Mouse (Mus musculus) liver, embryonic 12.5 days (tissue): ENCODE measurements at regions not wholly inside any gene's neighbourhood (a gene's known extent, or its start where the extent isn't known, plus 50 kb on each side); places are given as distances from the start of the nearest gene placed in this dataset.
A peak's percentile ranks its signal among the peaks of the same experiment; 100 is the strongest.
"Not testable (repeated sequence)": the region's sequence is repeated elsewhere in the genome, so short reads cannot be mapped to it uniquely, and the experiment has no call there.

Experiments
- ATAC-seq: fragments of 200-750 bp; cut with Nextera tagmentation; 2 replicates; pipeline ENCODE4 v1.8.0; 2017; ENCODE audit warnings: moderate number of reproducible peaks, mild to moderate bottlenecking, moderate library complexity
- H3K27ac ChIP-seq: fragments of 300-500 bp; sonication (generic); 2 replicates; pipeline ENCODE4 v1.5.1; 2016; ENCODE audit warnings: mild to moderate bottlenecking
- H3K27me3 ChIP-seq: fragments of 300-500 bp; sonication (generic); replicated peaks from 2 replicates; pipeline ENCODE4 v1.6.1; 2016; ENCODE audit warnings: mild to moderate bottlenecking, moderate library complexity
- H3K36me3 ChIP-seq: fragments of 300-500 bp; sonication (generic); 2 replicates; pipeline ENCODE4 v1.6.1; 2016; ENCODE audit warnings: mild to moderate bottlenecking, moderate library complexity
- H3K4me1 ChIP-seq: fragments of 300-500 bp; sonication (generic); 2 replicates; pipeline ENCODE4 v1.6.1; 2016
- H3K4me2 ChIP-seq: fragments of 300-500 bp; sonication (generic); 2 replicates; pipeline ENCODE4 v1.6.1; 2016; ENCODE audit warnings: mild to moderate bottlenecking, moderate library complexity
- H3K4me3 ChIP-seq: fragments of 300-500 bp; sonication (generic); 2 replicates; pipeline ENCODE4 v1.5.1; 2016; ENCODE audit warnings: mild to moderate bottlenecking, moderate library complexity
- H3K9ac ChIP-seq: fragments of 300-500 bp; sonication (generic); 2 replicates; pipeline ENCODE4 v1.6.1; 2016; ENCODE audit warnings: mild to moderate bottlenecking, moderate library complexity
- H3K9me3 ChIP-seq: fragments of 300-500 bp; sonication (generic); replicated peaks from 2 replicates; pipeline ENCODE4 v1.6.1; 2016; ENCODE audit warnings: mild to moderate bottlenecking, moderate library complexity
- WGBS: fragments of 180-500 bp; shearing (Covaris S2); methylation state at CpG from one replicate; pipeline ENCODE4 v1.1.7; 2016; ENCODE audit not compliant: insufficient replicate concordance; 5-methylcytosine and 5-hydroxymethylcytosine counted together

GRCm38 (mm10) chr14:27562564-27562963 is 54.3 kb upstream of the Ccdc66 start:
- H3K9me3 ChIP-seq, H3K36me3 ChIP-seq, H3K27me3 ChIP-seq, H3K4me1 ChIP-seq, ATAC-seq, H3K27ac ChIP-seq, H3K9ac ChIP-seq: not testable (repeated sequence)
- Histone ChIP-seq H3K4me3 (peak overlapping the region; percentile 13), H3K4me2 (peak overlapping the region; percentile 28)
- 41% methylated on average over 11 of the region's 11 CpGs for WGBS

GRCm38 (mm10) chr14:27561974-27562373 is 53.7 kb upstream of the Ccdc66 start:
- not testable (repeated sequence) for H3K27me3 ChIP-seq, H3K27ac ChIP-seq, H3K4me3 ChIP-seq, H3K36me3 ChIP-seq, H3K9ac ChIP-seq, ATAC-seq, H3K4me1 ChIP-seq, H3K9me3 ChIP-seq
- WGBS, result 76% methylated on average over 9 of the region's 9 CpGs
- peak overlapping the region; percentile 28; the same call in 1 of the 2 replicates for H3K4me2 ChIP-seq

- no peak overlapping the region for H3K27ac ChIP-seq
- no peak for ATAC-seq
- no peak overlapping the region for H3K4me2 ChIP-seq
- no peaks in the 10 kb centered on the region for H3K4me1 ChIP-seq
- no peaks in the 10 kb centered on the region for H3K36me3 ChIP-seq
- WGBS, result 47% methylated on average over 4 of the region's 4 CpGs
- H3K27me3 ChIP-seq, result no peaks in the 10 kb centered on the region
- H3K4me3 ChIP-seq, result no peak overlapping the region
- H3K9me3 ChIP-seq, result peaks cover 9% of the 10 kb centered on the region
- no peak overlapping the region for H3K9ac ChIP-seq
These were observed 52.2 kb upstream of the Ccdc66 start for GRCm38 (mm10) chr14:27560434-27560833.

GRCm38 (mm10) chr14:27558794-27559491 is 50.7 kb upstream of the Ccdc66 start:
- H3K36me3 ChIP-seq, result no peaks in the 10 kb centered on the region
- no peaks in the 10 kb centered on the region for H3K4me1 ChIP-seq
- no peak overlapping the region for H3K9ac ChIP-seq
- 39% methylated on average over 3 of the region's 3 CpGs for WGBS
- H3K4me2 ChIP-seq, result no peak overlapping the region
- H3K27me3 ChIP-seq, result no peaks in the 10 kb centered on the region
- H3K4me3 ChIP-seq, result no peak overlapping the region
- H3K27ac ChIP-seq, result no peak overlapping the region
- peaks cover 9% of the 10 kb centered on the region for H3K9me3 ChIP-seq
- no peak for ATAC-seq
